Comparison of ENCODE assay signal across 21 mouse cellular contexts in genomic region chr10:3530661-3531060, GRCm38 (mm10). TPM values are rescaled to one million over a fixed set of nuclear protein-coding genes. Genes with fewer than 3 reads are reported as not detected.
A peak's percentile ranks its signal among the peaks of the same experiment; 100 is the strongest.
DNase-seq lines count a peak whose midpoint lies in the region; ATAC-seq and TF ChIP-seq lines count a peak whose summit lies in the region.
"Had no signal": no experiment of that assay in that cellular context is flagged by ENCODE, and none has a peak within 500 bp of the region (broad histone marks: within the 10 kb centered on the region; RNA-seq: fewer than 3 reads in every experiment).

No protein-coding gene starts in this region.

- H3K27me3 ChIP-seq in heart, embryonic 11.5 days (ENCODE audit: control insufficient read depth, insufficient read depth, low read length), result no peaks in the 10 kb centered on the region; the same call in 1 of the 2 replicates
- no peaks in the 10 kb centered on the region for H3K27me3 ChIP-seq in heart, embryonic 14.5 days (ENCODE audit: control insufficient read depth, insufficient read depth, low read length)
- 0 out of 2 replicates have a peak, but pooled peaks cover 6% of the 10 kb centered on the region for H3K27me3 ChIP-seq in heart, postnatal 0 days (ENCODE audit: control insufficient read depth, insufficient read depth, low read length)
- H3K27me3 ChIP-seq in heart, embryonic 12.5 days (replicated peaks), result peaks cover 11% of the 10 kb centered on the region; the same call in 1 of the 2 replicates
- H3K27me3 ChIP-seq: CH12.LX, Patski had no signal

- H3K9ac ChIP-seq in heart, embryonic 11.5 days (ENCODE audit: low read depth, low read length), result 0 out of 2 replicates have a peak overlapping the region, but pooled peaks have one; percentile 34
- 0 out of 2 replicates have a peak overlapping the region, but pooled peaks have one; percentile 16 for H3K9ac ChIP-seq in heart, embryonic 14.5 days (ENCODE audit: low read length)
- H3K9ac ChIP-seq in heart, postnatal 0 days (replicated peaks; ENCODE audit: low read depth, low read length), result no peak overlapping the region
- no peak overlapping the region for H3K9ac ChIP-seq in heart, embryonic 12.5 days
- H3K9ac ChIP-seq: embryonic facial prominence, embryonic 13.5 days; embryonic facial prominence, embryonic 15.5 days; forebrain, embryonic 12.5 days had no signal

- H3K4me3 ChIP-seq in heart, embryonic 11.5 days (ENCODE audit: low read depth, low read length), result no peak overlapping the region
- no peak overlapping the region for H3K4me3 ChIP-seq in heart, embryonic 14.5 days (ENCODE audit: control insufficient read depth in 1 of 2, insufficient read depth in 1 of 2, low read depth in 1 of 2, low read length in 2 of 2)
- no peak overlapping the region for H3K4me3 ChIP-seq in heart, postnatal 0 days (ENCODE audit: low read depth, low read length)
- no peak overlapping the region for H3K4me3 ChIP-seq in heart, embryonic 12.5 days
- H3K4me3 ChIP-seq: embryonic facial prominence, embryonic 13.5 days; embryonic facial prominence, embryonic 15.5 days; erythroblast, embryonic 14.5 days; forebrain, embryonic 10.5 days; forebrain, embryonic 12.5 days had no signal

- no peak for TF ChIP-seq EP300 in heart, postnatal 0 days (IDR thresholded peaks at IDR 0.05; ENCODE audit: low read depth)

- no peaks in the 10 kb centered on the region for H3K9me3 ChIP-seq in heart, embryonic 11.5 days (replicated peaks; ENCODE audit: control insufficient read depth, low read length)
- no peaks in the 10 kb centered on the region for H3K9me3 ChIP-seq in heart, embryonic 14.5 days (ENCODE audit: control insufficient read depth, low read length)
- no peaks in the 10 kb centered on the region for H3K9me3 ChIP-seq in heart, postnatal 0 days (replicated peaks; ENCODE audit: control insufficient read depth, low read length)
- H3K9me3 ChIP-seq in heart, embryonic 12.5 days (replicated peaks), result no peaks in the 10 kb centered on the region
- H3K9me3 ChIP-seq: embryonic facial prominence, embryonic 13.5 days; embryonic facial prominence, embryonic 15.5 days; forebrain, embryonic 10.5 days; forebrain, embryonic 12.5 days; G1E had no signal

- no peak overlapping the region for H3K4me2 ChIP-seq in heart, embryonic 11.5 days
- no peak overlapping the region for H3K4me2 ChIP-seq in heart, embryonic 14.5 days (ENCODE audit: low read length)
- H3K4me2 ChIP-seq in heart, postnatal 0 days (ENCODE audit: low read depth, low read length), result no peak overlapping the region
- no peak overlapping the region for H3K4me2 ChIP-seq in heart, embryonic 12.5 days
- H3K4me2 ChIP-seq: embryonic facial prominence, embryonic 13.5 days; embryonic facial prominence, embryonic 15.5 days; forebrain, embryonic 12.5 days had no signal

- 50% methylated on average over 4 of the region's 4 CpGs for WGBS in heart, embryonic 11.5 days (ENCODE audit: insufficient replicate concordance)
- WGBS in heart, embryonic 14.5 days, result 40% methylated on average over 4 of the region's 4 CpGs
- 47% methylated on average over 4 of the region's 4 CpGs for WGBS in heart, postnatal 0 days
- 41% methylated on average over 4 of the region's 4 CpGs for WGBS in heart, embryonic 12.5 days

- no peaks in the 10 kb centered on the region for H3K36me3 ChIP-seq in heart, embryonic 11.5 days (ENCODE audit: control insufficient read depth, insufficient read depth, low read length)
- H3K36me3 ChIP-seq in heart, embryonic 14.5 days (ENCODE audit: control insufficient read depth, insufficient read depth, low read length), result no peaks in the 10 kb centered on the region
- no peaks in the 10 kb centered on the region for H3K36me3 ChIP-seq in heart, postnatal 0 days (replicated peaks; ENCODE audit: control insufficient read depth, insufficient read depth, low read length)
- no peaks in the 10 kb centered on the region for H3K36me3 ChIP-seq in heart, embryonic 12.5 days
- H3K36me3 ChIP-seq: embryonic facial prominence, embryonic 13.5 days; embryonic facial prominence, embryonic 15.5 days; forebrain, embryonic 10.5 days; forebrain, embryonic 12.5 days; G1E had no signal

- peaks cover 21% of the 10 kb centered on the region for H3K4me1 ChIP-seq in heart, embryonic 11.5 days (ENCODE audit: control insufficient read depth, insufficient read depth, low read length)
- H3K4me1 ChIP-seq in heart, embryonic 14.5 days (ENCODE audit: control insufficient read depth in 2 of 2, insufficient read depth in 2 of 2, low read length in 2 of 2), result peaks cover 21 to 49% of the 10 kb centered on the region in 2 experiments
- peaks cover 38% of the 10 kb centered on the region for H3K4me1 ChIP-seq in heart, postnatal 0 days (ENCODE audit: control insufficient read depth, insufficient read depth)
- H3K4me1 ChIP-seq in heart, embryonic 12.5 days (replicated peaks), result peaks cover 58% of the 10 kb centered on the region

- no peak for TF ChIP-seq CTCF in heart, postnatal 0 days (IDR thresholded peaks at IDR 0.05; ENCODE audit: low read depth)

- no peak for ATAC-seq in heart, embryonic 11.5 days (replicated peaks; ENCODE audit: insufficient number of reproducible peaks, low FRiP score, low TSS enrichment)
- ATAC-seq in heart, embryonic 14.5 days (ENCODE audit: insufficient number of reproducible peaks, insufficient read depth, low FRiP score, low read depth), result no peak
- ATAC-seq in heart, postnatal 0 days (ENCODE audit: insufficient read depth, low read depth), result no peak
- ATAC-seq in heart, embryonic 12.5 days (ENCODE audit: insufficient number of reproducible peaks, low FRiP score), result no peak
- ATAC-seq: activated CD4-positive, CD25-positive, alpha-beta regulatory T cell, adult 4 months had no signal

- H3K27ac ChIP-seq in heart, embryonic 11.5 days (ENCODE audit: low read depth, low read length), result no peak overlapping the region
- 0 out of 4 replicates have a peak overlapping the region, but pooled peaks have one; percentile 9 to 22 for H3K27ac ChIP-seq in heart, embryonic 14.5 days (replicated peaks in 1 of 2; ENCODE audit: control insufficient read depth in 1 of 2, insufficient read depth in 1 of 2, low read depth in 2 of 2, low read length in 2 of 2)
- H3K27ac ChIP-seq in heart, postnatal 0 days (ENCODE audit: low read depth), result peak overlapping the region; percentile 17; the same call in 1 of the 2 replicates
- H3K27ac ChIP-seq in heart, embryonic 12.5 days (ENCODE audit: poor library complexity, severe bottlenecking), result no peak overlapping the region
- H3K27ac ChIP-seq: embryonic facial prominence, embryonic 13.5 days; embryonic facial prominence, embryonic 15.5 days; forebrain, embryonic 10.5 days; forebrain, embryonic 12.5 days had no signal

- DNase-seq in cerebellum, postnatal 10 days, result peak; percentile 60 to 62
- no peak for DNase-seq in cerebellum, adult 11 months
- no peak for DNase-seq in heart, postnatal 14 days
- DNase-seq in heart, postnatal 25 days (ENCODE audit: low spot score), result no peak
- DNase-seq in heart, postnatal 0 days (ENCODE audit: low spot score), result no peak

- intact Hi-C loops in heart, postnatal 14 days (cut with DNase I), result loop anchor here (1.0 to 10.0 kb wide), 2 partner anchors 197 to 814 kb away; no protein-coding TSS in a partner anchor
- intact Hi-C loops in heart, postnatal 25 days (cut with DNase I), result loop anchor here (1.0 to 10.0 kb wide), 2 partner anchors 197 to 814 kb away; no protein-coding TSS in a partner anchor

RNA-seq across cellular contexts. Expression of gene Iyd, which starts 9.4 kb away (rescaled TPM):
- polyA plus RNA-seq in heart, embryonic 11.5 days (2014; fragmentation: Nextera tagmentation; extraction: Ambion mirVana), result 0.52 TPM in 1 of 2 replicates, not detected in the other
- under 1 TPM; 0.15 to 0.29 TPM for total RNA-seq in heart, postnatal 14 days (2021)
- polyA plus RNA-seq in heart, embryonic 14.5 days (2014; fragmentation: Nextera tagmentation; extraction: Ambion mirVana), result 0.58 and 0.62 TPM in 2 replicates
- total RNA-seq in heart, postnatal 25 days (2021), result under 1 TPM in 1 of 2 experiments, not detected in 1; 0.36 TPM
- total RNA-seq in heart, postnatal 0 days (2014; rRNA removed; ENCODE audit: low replicate concordance), result 0.15 TPM in 1 of 2 replicates, not detected in the other
- 0.43 and 0.71 TPM in 2 replicates for polyA plus RNA-seq in heart, postnatal 0 days (2015; fragmentation: Nextera tagmentation; extraction: Ambion mirVana)
- polyA plus RNA-seq in heart, embryonic 12.5 days (2016; fragmentation: Nextera tagmentation; extraction: Ambion mirVana), result 0.42 and 0.49 TPM in 2 replicates
- total RNA-seq: adrenal gland, postnatal 36 days; CH12.LX; common myeloid progenitor, adult 5-6 weeks had no signal
- polyA plus RNA-seq: activated CD4-positive, CD25-positive, alpha-beta regulatory T cell, adult 4 months; CD4-positive, CD25-positive, alpha-beta regulatory T cell, adult 4 months; embryonic facial prominence, embryonic 11.5 days; erythroblast, embryonic 14.5 days; forebrain, embryonic 10.5 days; forebrain, embryonic 12.5 days; G1E; Patski had no signal

Comparison
In these comparisons a context has a peak if more than half of its experiments do, and no peak if none do; other contexts are left out.
1. DNase-seq: peak in cerebellum, postnatal 10 days (2 of 2); none in cerebellum, adult 11 months (single experiment), heart, postnatal 14 days (0 of 2), heart, postnatal 25 days (single experiment) and heart, postnatal 0 days (single experiment).
2. H3K27ac ChIP-seq: peak in heart, embryonic 14.5 days (2 of 2) and heart, postnatal 0 days (single experiment); none in heart, embryonic 11.5 days (single experiment) and heart, embryonic 12.5 days (single experiment).
3. H3K9ac ChIP-seq: peak in heart, embryonic 11.5 days (single experiment) and heart, embryonic 14.5 days (single experiment); none in heart, postnatal 0 days (single experiment) and heart, embryonic 12.5 days (single experiment).